Mouse (Mus musculus): ENCODE measurements at regions not wholly inside any gene's neighbourhood (a gene's known extent, or its start where the extent isn't known, plus 50 kb on each side); places are given as distances from the start of the nearest gene placed in this dataset.

- TF ChIP-seq GATA1 (IDR thresholded peaks at IDR 0.05; ENCODE audit: borderline replicate concordance, low read length) (no peak), FLI1 (IDR thresholded peaks at IDR 0.05; ENCODE audit: low read length) (no peak)
These were observed 150.7 kb upstream of the Klf14 start for GRCm38 (mm10) chr6:31109604-31110003.

Measured in megakaryocyte, embryonic 14.5 days (primary cell).